Mouse (Mus musculus) embryonic facial prominence, embryonic 12.5 days (tissue): Measurements from ENCODE around the gene Sgcd. TPM values are rescaled to one million over a fixed set of nuclear protein-coding genes. Genes with fewer than 3 reads are reported as not detected.

ENCODE experiments used
- ATAC-seq: fragments of 200-750 bp; cut with Nextera tagmentation; 2 replicates; pipeline ENCODE4 v1.8.0; 2017; ENCODE audit not compliant: insufficient number of reproducible peaks, insufficient read depth, low FRiP score, low TSS enrichment
- H3K27ac ChIP-seq: fragments of 300-500 bp; sonication (generic); 2 replicates; pipeline ENCODE4 v1.5.1; 2016; ENCODE audit warnings: mild to moderate bottlenecking
- H3K27me3 ChIP-seq: fragments of 300-500 bp; sonication (generic); 2 replicates; pipeline ENCODE4 v1.6.1; 2016; ENCODE audit warnings: mild to moderate bottlenecking, moderate library complexity
- H3K36me3 ChIP-seq: fragments of 300-500 bp; sonication (generic); 2 replicates; pipeline ENCODE4 v1.6.1; 2016; ENCODE audit warnings: mild to moderate bottlenecking
- H3K4me1 ChIP-seq: fragments of 300-500 bp; sonication (generic); 2 replicates; pipeline ENCODE4 v1.6.1; 2016
- H3K4me2 ChIP-seq: fragments of 300-500 bp; sonication (generic); replicated peaks from 2 replicates; pipeline ENCODE4 v1.6.1; 2016; ENCODE audit warnings: mild to moderate bottlenecking, moderate library complexity
- H3K4me3 ChIP-seq: fragments of 300-500 bp; sonication (generic); 2 replicates; pipeline ENCODE4 v1.5.1; 2016; ENCODE audit warnings: mild to moderate bottlenecking
- H3K9ac ChIP-seq: fragments of 300-500 bp; sonication (generic); 2 replicates; pipeline ENCODE4 v1.6.1; 2016; ENCODE audit warnings: mild to moderate bottlenecking, moderate library complexity
- H3K9me3 ChIP-seq: fragments of 300-500 bp; sonication (generic); 2 replicates; pipeline ENCODE4 v1.6.1; 2016; ENCODE audit warnings: mild to moderate bottlenecking, moderate library complexity
- WGBS: fragments of 180-500 bp; shearing (Covaris S2); methylation state at CpG from one replicate; pipeline ENCODE4 v1.1.7; 2016; 5-methylcytosine and 5-hydroxymethylcytosine counted together
- polyA plus RNA-seq: library from polyadenylated mRNA; unstranded; fragments of >200 nt; fragmentation: Nextera tagmentation; extraction: Ambion mirVana; gene quantifications from 2 replicates; pipeline ENCODE4 v1.2.1, GENCODE M21; 2016

Sgcd gene
- polyA plus RNA-seq, 1 experiment from 2014 or later = 11.7 TPM

GRCm38 (mm10) chr11:47343486-47343885 is 645.3 kb downstream of the Sgcd start:
- Histone ChIP-seq H3K9ac (no peak overlapping the region), H3K4me2 (no peak overlapping the region), H3K4me1 (no peaks in the 10 kb centered on the region), H3K27ac (no peak overlapping the region), H3K36me3 (no peaks in the 10 kb centered on the region), H3K9me3 (no peaks in the 10 kb centered on the region), H3K27me3 (no peaks in the 10 kb centered on the region), H3K4me3 (no peak overlapping the region)
- ATAC-seq = no peak
- WGBS = 43% methylated on average over 2 of the region's 2 CpGs

- Histone ChIP-seq H3K36me3 (no peaks in the 10 kb centered on the region), H3K4me1 (no peaks in the 10 kb centered on the region), H3K9me3 (no peaks in the 10 kb centered on the region), H3K4me2 (no peak overlapping the region), H3K4me3 (no peak overlapping the region), H3K27me3 (no peaks in the 10 kb centered on the region), H3K9ac (no peak overlapping the region), H3K27ac (no peak overlapping the region)
- no peak for ATAC-seq
- 86% methylated on average over 2 of the region's 2 CpGs for WGBS
These were observed 655.1 kb downstream of the Sgcd start for GRCm38 (mm10) chr11:47333702-47334101.

- Histone ChIP-seq H3K27ac (no peak overlapping the region), H3K9me3 (no peaks in the 10 kb centered on the region), H3K27me3 (no peaks in the 10 kb centered on the region), H3K9ac (no peak overlapping the region), H3K4me3 (no peak overlapping the region), H3K4me2 (no peak overlapping the region), H3K4me1 (no peaks in the 10 kb centered on the region), H3K36me3 (no peaks in the 10 kb centered on the region)
- ATAC-seq = no peak
These were observed 683.2 kb downstream of the Sgcd start for GRCm38 (mm10) chr11:47305579-47305978.

- Histone ChIP-seq H3K4me1 (no peaks in the 10 kb centered on the region), H3K4me2 (no peak overlapping the region)
- 88% methylated on average over 12 of the region's 12 CpGs for WGBS
These were observed 683.9 kb downstream of the Sgcd start for GRCm38 (mm10) chr11:47304702-47305450.

GRCm38 (mm10) chr11:47299777-47300176 is 689.0 kb downstream of the Sgcd start:
- Histone ChIP-seq H3K9ac (no peak overlapping the region), H3K4me3 (no peak overlapping the region), H3K36me3 (no peaks in the 10 kb centered on the region), H3K4me1 (no peaks in the 10 kb centered on the region), H3K9me3 (no peaks in the 10 kb centered on the region), H3K27me3 (no peaks in the 10 kb centered on the region), H3K4me2 (no peak overlapping the region), H3K27ac (no peak overlapping the region)
- 95% methylated on average over 1 of the region's 1 CpGs for WGBS
- ATAC-seq = no peak

More at GRCm38 (mm10) chr11:47304702-47305450, 683.9 kb downstream of the Sgcd start:
- H3K27me3 ChIP-seq = no peaks in the 10 kb centered on the region
- no peak overlapping the region for H3K27ac ChIP-seq
- ATAC-seq = no peak
- no peaks in the 10 kb centered on the region for H3K36me3 ChIP-seq
- no peak overlapping the region for H3K9ac ChIP-seq
- H3K9me3 ChIP-seq = no peaks in the 10 kb centered on the region
- H3K4me3 ChIP-seq = no peak overlapping the region

- 96% methylated on average over 1 of the region's 1 CpGs for WGBS
- Histone ChIP-seq H3K4me3 (no peak overlapping the region), H3K27ac (no peak overlapping the region), H3K36me3 (no peaks in the 10 kb centered on the region), H3K4me2 (no peak overlapping the region), H3K9ac (no peak overlapping the region), H3K4me1 (no peaks in the 10 kb centered on the region), H3K9me3 (no peaks in the 10 kb centered on the region), H3K27me3 (no peaks in the 10 kb centered on the region)
- no peak for ATAC-seq
These were observed 690.9 kb downstream of the Sgcd start for GRCm38 (mm10) chr11:47297805-47298340.

GRCm38 (mm10) chr11:47294741-47295140 is 694.0 kb downstream of the Sgcd start:
- no peaks in the 10 kb centered on the region for H3K9me3 ChIP-seq
- H3K9ac ChIP-seq = no peak overlapping the region
- no peak for ATAC-seq
- no peaks in the 10 kb centered on the region for H3K4me1 ChIP-seq
- H3K27me3 ChIP-seq = no peaks in the 10 kb centered on the region
- 91% methylated on average over 1 of the region's 1 CpGs for WGBS
- H3K4me3 ChIP-seq = no peak overlapping the region
- no peak overlapping the region for H3K4me2 ChIP-seq
- H3K27ac ChIP-seq = no peak overlapping the region
- no peaks in the 10 kb centered on the region for H3K36me3 ChIP-seq

- H3K36me3 ChIP-seq = no peaks in the 10 kb centered on the region
- no peaks in the 10 kb centered on the region for H3K4me1 ChIP-seq
- no peak for ATAC-seq
- no peak overlapping the region for H3K4me3 ChIP-seq
- no peak overlapping the region for H3K4me2 ChIP-seq
- H3K9me3 ChIP-seq = no peaks in the 10 kb centered on the region
- no peaks in the 10 kb centered on the region for H3K27me3 ChIP-seq
- WGBS = 55% methylated on average over 4 of the region's 4 CpGs
- no peak overlapping the region for H3K9ac ChIP-seq
- H3K27ac ChIP-seq = no peak overlapping the region
These were observed 712.2 kb downstream of the Sgcd start for GRCm38 (mm10) chr11:47276586-47276985.

GRCm38 (mm10) chr11:47268556-47268955 is 720.2 kb downstream of the Sgcd start:
- no peaks in the 10 kb centered on the region for H3K9me3 ChIP-seq
- H3K4me3 ChIP-seq = no peak overlapping the region
- no peak for ATAC-seq
- H3K4me1 ChIP-seq = no peaks in the 10 kb centered on the region
- 89% methylated on average over 4 of the region's 4 CpGs for WGBS
- no peak overlapping the region for H3K27ac ChIP-seq
- H3K36me3 ChIP-seq = no peaks in the 10 kb centered on the region
- H3K9ac ChIP-seq = no peak overlapping the region
- no peak overlapping the region for H3K4me2 ChIP-seq
- no peaks in the 10 kb centered on the region for H3K27me3 ChIP-seq

GRCm38 (mm10) chr11:47264267-47264984 is 724.3 kb downstream of the Sgcd start:
- H3K36me3 ChIP-seq = no peaks in the 10 kb centered on the region
- no peaks in the 10 kb centered on the region for H3K4me1 ChIP-seq
- no peak overlapping the region for H3K4me2 ChIP-seq
- H3K9ac ChIP-seq = no peak overlapping the region
- no peak overlapping the region for H3K4me3 ChIP-seq
- no peaks in the 10 kb centered on the region for H3K27me3 ChIP-seq
- H3K27ac ChIP-seq = no peak overlapping the region
- ATAC-seq = no peak
- H3K9me3 ChIP-seq = no peaks in the 10 kb centered on the region
- WGBS = 77% methylated on average over 9 of the region's 9 CpGs

GRCm38 (mm10) chr11:47250301-47250700 is 738.5 kb downstream of the Sgcd start:
- H3K27ac ChIP-seq = no peak overlapping the region

GRCm38 (mm10) chr11:47248345-47248893 is 740.4 kb downstream of the Sgcd start:
- ATAC-seq = no peak
- Histone ChIP-seq H3K27ac (no peak overlapping the region), H3K4me3 (no peak overlapping the region), H3K36me3 (no peaks in the 10 kb centered on the region), H3K9me3 (no peaks in the 10 kb centered on the region), H3K27me3 (no peaks in the 10 kb centered on the region), H3K9ac (no peak overlapping the region), H3K4me2 (no peak overlapping the region), H3K4me1 (peaks cover 3% of the 10 kb centered on the region; the same call in 1 of the 2 replicates)
- 70% methylated on average over 4 of the region's 4 CpGs for WGBS

More at GRCm38 (mm10) chr11:47250301-47250700, 738.5 kb downstream of the Sgcd start:
- Histone ChIP-seq H3K36me3 (no peaks in the 10 kb centered on the region), H3K9ac (no peak overlapping the region), H3K4me1 (peaks cover 3% of the 10 kb centered on the region; the same call in 1 of the 2 replicates), H3K4me3 (no peak overlapping the region), H3K27me3 (no peaks in the 10 kb centered on the region), H3K4me2 (no peak overlapping the region), H3K9me3 (no peaks in the 10 kb centered on the region)
- WGBS = 70% methylated on average over 7 of the region's 7 CpGs
- no peak for ATAC-seq
